Mouse (Mus musculus): Measurements from ENCODE around the gene Smpd2.

DNA sequence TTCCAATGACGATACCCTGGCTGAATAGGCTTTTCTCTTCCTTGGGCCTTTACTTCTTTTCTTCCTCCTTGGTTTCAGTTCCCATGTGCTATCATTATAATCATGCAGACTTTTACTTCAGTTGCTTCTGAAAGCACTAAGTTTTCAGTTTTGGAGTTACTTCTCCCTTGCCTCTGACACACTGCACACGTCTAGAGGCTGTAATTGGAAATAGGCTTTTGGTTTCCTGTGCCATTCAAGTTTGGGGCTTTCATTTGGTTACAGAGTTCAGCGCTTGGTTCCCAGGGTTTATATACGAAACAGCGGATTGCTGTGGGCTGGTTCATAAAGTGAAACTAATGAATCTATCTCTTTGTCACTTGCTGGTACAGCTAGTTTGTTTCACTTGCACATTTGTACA is 39.8 kb upstream of the Smpd2 start:
- TF ChIP-seq POLR2A (IDR thresholded peaks at IDR 0.05; ENCODE audit: insufficient read length, low read depth) (no peak), MYOG (IDR thresholded peaks at IDR 0.05; ENCODE audit: control insufficient read depth in 1 of 3, insufficient read depth in 1 of 3, insufficient read length in 2 of 3, low read depth in 2 of 3) (no peak), POLR2AphosphoS2 (IDR thresholded peaks at IDR 0.05; ENCODE audit: insufficient read length, low read depth) (no peak), MAX (IDR thresholded peaks at IDR 0.05; ENCODE audit: low read depth) (no peak)
